Mouse (Mus musculus) neural tube, embryonic 13.5 days (tissue): Measurements from ENCODE around the gene Gpx3. TPM values are rescaled to one million over a fixed set of nuclear protein-coding genes. Genes with fewer than 3 reads are reported as not detected.
A peak's percentile ranks its signal among the peaks of the same experiment; 100 is the strongest.
"Not testable (repeated sequence)": the region's sequence is repeated elsewhere in the genome, so short reads cannot be mapped to it uniquely, and the experiment has no call there.

Source experiments
- ATAC-seq: fragments of 200-750 bp; cut with Nextera tagmentation; 2 replicates; pipeline ENCODE4 v1.8.0; 2017; ENCODE audit warnings: low read depth, mild to moderate bottlenecking, moderate TSS enrichment, moderate library complexity
- H3K27ac ChIP-seq: fragments of 300-500 bp; sonication (generic); replicated peaks from 2 replicates; pipeline ENCODE4 v1.5.1; 2015; ENCODE audit warnings: moderate library complexity, mild to moderate bottlenecking, inconsistent platforms
- H3K27me3 ChIP-seq: fragments of 300-500 bp; sonication (generic); 2 replicates; pipeline ENCODE4 v1.6.1; 2015; ENCODE audit warnings: mild to moderate bottlenecking, inconsistent platforms
- H3K36me3 ChIP-seq: fragments of 300-500 bp; sonication (generic); 2 replicates; pipeline ENCODE4 v1.6.1; 2015; ENCODE audit warnings: mild to moderate bottlenecking, inconsistent platforms
- H3K4me1 ChIP-seq: fragments of 300-500 bp; sonication (generic); replicated peaks from 2 replicates; pipeline ENCODE4 v1.6.1; 2015; ENCODE audit warnings: inconsistent platforms
- H3K4me2 ChIP-seq: fragments of 300-500 bp; sonication (generic); 2 replicates; pipeline ENCODE4 v1.6.1; 2015; ENCODE audit warnings: inconsistent platforms, mild to moderate bottlenecking, moderate library complexity
- H3K4me3 ChIP-seq: fragments of 300-500 bp; sonication (generic); 2 replicates; pipeline ENCODE4 v1.5.1; 2015; ENCODE audit warnings: mild to moderate bottlenecking, inconsistent platforms
- H3K9ac ChIP-seq: fragments of 300-500 bp; sonication (generic); 2 replicates; pipeline ENCODE4 v1.6.1; 2015; ENCODE audit warnings: moderate library complexity, mild to moderate bottlenecking, inconsistent platforms
- H3K9me3 ChIP-seq: fragments of 300-500 bp; sonication (generic); 2 replicates; pipeline ENCODE4 v1.6.1; 2016; ENCODE audit warnings: inconsistent platforms
- WGBS: fragments of 180-500 bp; shearing (Covaris S2); methylation state at CpG from one replicate; pipeline ENCODE4 v1.1.7; 2015; 5-methylcytosine and 5-hydroxymethylcytosine counted together
- polyA plus RNA-seq: library from polyadenylated mRNA; unstranded; fragments of >200 nt; fragmentation: Nextera tagmentation; extraction: Ambion mirVana; gene quantifications from 2 replicates; pipeline ENCODE4 v1.2.1, GENCODE M21; 2015

The Gpx3 gene
- polyA plus RNA-seq, 1 experiment from 2014 or later: 71.8 TPM

DNA sequence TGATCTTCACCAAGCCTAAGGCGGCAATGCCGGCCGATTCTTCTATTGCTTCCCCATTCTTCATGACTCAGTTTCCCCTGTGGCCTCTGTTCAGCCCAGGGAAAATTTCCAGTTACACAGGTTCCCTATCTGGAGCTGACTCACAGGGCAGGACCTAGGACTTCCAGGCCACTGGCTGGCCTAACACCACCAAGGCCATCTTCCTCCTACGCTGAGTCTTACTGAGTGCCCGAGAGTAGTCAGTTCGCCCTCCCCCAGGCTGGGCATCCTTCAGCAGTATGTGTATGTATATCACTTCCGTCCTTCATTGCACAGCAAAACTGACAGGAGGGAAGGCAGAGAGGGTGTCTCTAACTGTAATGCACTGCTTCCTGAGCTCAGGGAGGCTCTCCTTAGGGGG lies 31.9 kb downstream of the Gpx3 start:
- peaks cover 10% of the 10 kb centered on the region for H3K4me1 ChIP-seq
- peaks cover 33% of the 10 kb centered on the region for H3K36me3 ChIP-seq
- H3K4me2 ChIP-seq: no peak overlapping the region
- H3K27me3 ChIP-seq: no peaks in the 10 kb centered on the region
- ATAC-seq: no peak
- no peaks in the 10 kb centered on the region for H3K9me3 ChIP-seq
- H3K27ac ChIP-seq: no peak overlapping the region
- no peak overlapping the region for H3K9ac ChIP-seq
- 97% methylated on average over 7 of the region's 7 CpGs for WGBS
- no peak overlapping the region for H3K4me3 ChIP-seq

- no peaks in the 10 kb centered on the region for H3K9me3 ChIP-seq
- peaks cover 23% of the 10 kb centered on the region for H3K36me3 ChIP-seq
- no peaks in the 10 kb centered on the region for H3K27me3 ChIP-seq
- H3K4me2 ChIP-seq: no peak overlapping the region
- H3K9ac ChIP-seq: peak overlapping the region; percentile 38; the same call in 1 of the 2 replicates
- H3K27ac ChIP-seq: no peak overlapping the region
- peaks cover 10% of the 10 kb centered on the region for H3K4me1 ChIP-seq
- 36% methylated on average over 12 of the region's 12 CpGs for WGBS
- no peak; the same call in 1 of the 2 replicates for ATAC-seq
- H3K4me3 ChIP-seq: no peak overlapping the region
Observed at GRCm38 (mm10) chr11:54936035-54936770, 34.0 kb downstream of the Gpx3 start.

GRCm38 (mm10) chr11:54936771-54937140 lies 34.5 kb downstream of the Gpx3 start:
- Histone ChIP-seq H3K9me3 (no peaks in the 10 kb centered on the region), H3K27ac (no peak overlapping the region), H3K4me2 (no peak overlapping the region), H3K27me3 (no peaks in the 10 kb centered on the region), H3K4me1 (peaks cover 10% of the 10 kb centered on the region), H3K9ac (no peak overlapping the region), H3K4me3 (no peak overlapping the region), H3K36me3 (peaks cover 23% of the 10 kb centered on the region)
- 91% methylated on average over 3 of the region's 3 CpGs for WGBS
- ATAC-seq: no peak

DNA sequence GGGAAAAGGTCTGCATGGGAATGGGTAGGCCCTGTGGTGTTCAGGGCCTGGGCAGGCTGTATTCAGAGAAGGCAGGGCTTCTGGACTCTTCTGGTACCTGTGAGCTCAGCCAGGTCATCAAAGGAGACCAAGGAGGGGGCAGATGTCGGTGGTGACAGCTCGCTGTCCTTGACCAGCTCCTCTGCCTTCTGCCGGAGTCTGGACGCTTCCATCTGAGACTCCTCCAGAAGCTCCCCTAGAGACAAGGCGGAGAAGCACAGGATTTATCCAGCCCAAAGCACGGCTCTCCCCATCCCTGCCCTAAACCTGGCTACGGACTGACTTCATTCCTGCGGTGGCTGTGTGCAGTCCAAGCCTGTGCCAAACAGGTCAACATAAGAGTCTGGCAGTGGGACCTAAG lies 37.2 kb downstream of the Gpx3 start:
- H3K9me3 ChIP-seq: no peaks in the 10 kb centered on the region
- WGBS: 89% methylated on average over 8 of the region's 8 CpGs
- H3K27ac ChIP-seq: no peak overlapping the region

GRCm38 (mm10) chr11:54940056-54940455 lies 37.8 kb downstream of the Gpx3 start:
- ATAC-seq: no peak
- Histone ChIP-seq H3K4me3 (no peak overlapping the region), H3K9ac (no peak overlapping the region), H3K27me3 (no peaks in the 10 kb centered on the region), H3K9me3 (no peaks in the 10 kb centered on the region), H3K36me3 (peaks cover 12% of the 10 kb centered on the region), H3K27ac (no peak overlapping the region), H3K4me1 (peaks cover 10% of the 10 kb centered on the region), H3K4me2 (no peak overlapping the region)
- WGBS: 78% methylated on average over 7 of the region's 7 CpGs

More for the DNA sequence above, 37.2 kb downstream of the Gpx3 start:
- no peak overlapping the region for H3K9ac ChIP-seq
- ATAC-seq: no peak
- H3K4me1 ChIP-seq: peaks cover 10% of the 10 kb centered on the region
- no peak overlapping the region for H3K4me3 ChIP-seq
- no peaks in the 10 kb centered on the region for H3K27me3 ChIP-seq
- H3K36me3 ChIP-seq: peaks cover 12% of the 10 kb centered on the region
- H3K4me2 ChIP-seq: no peak overlapping the region

- no peak overlapping the region for H3K4me3 ChIP-seq
- H3K27ac ChIP-seq: no peak overlapping the region
- 85% methylated on average over 3 of the region's 3 CpGs for WGBS
- no peak overlapping the region for H3K9ac ChIP-seq
- H3K36me3 ChIP-seq: no peaks in the 10 kb centered on the region
- H3K4me1 ChIP-seq: no peaks in the 10 kb centered on the region
- no peaks in the 10 kb centered on the region for H3K9me3 ChIP-seq
- no peak overlapping the region for H3K4me2 ChIP-seq
- no peaks in the 10 kb centered on the region for H3K27me3 ChIP-seq
- ATAC-seq: no peak
Observed at GRCm38 (mm10) chr11:54944702-54945101, 42.4 kb downstream of the Gpx3 start.

- Histone ChIP-seq H3K9ac (no peak overlapping the region), H3K4me1 (peaks cover 12% of the 10 kb centered on the region), H3K4me3 (no peak overlapping the region), H3K27ac (no peak overlapping the region), H3K36me3 (no peaks in the 10 kb centered on the region), H3K9me3 (no peaks in the 10 kb centered on the region), H3K4me2 (no peak overlapping the region), H3K27me3 (0 out of 2 replicates have a peak, but pooled peaks cover 13% of the 10 kb centered on the region)
- WGBS: 75% methylated on average over 1 of the region's 1 CpGs
- ATAC-seq: no peak
Observed at GRCm38 (mm10) chr11:54949717-54950116, 47.5 kb downstream of the Gpx3 start.

DNA sequence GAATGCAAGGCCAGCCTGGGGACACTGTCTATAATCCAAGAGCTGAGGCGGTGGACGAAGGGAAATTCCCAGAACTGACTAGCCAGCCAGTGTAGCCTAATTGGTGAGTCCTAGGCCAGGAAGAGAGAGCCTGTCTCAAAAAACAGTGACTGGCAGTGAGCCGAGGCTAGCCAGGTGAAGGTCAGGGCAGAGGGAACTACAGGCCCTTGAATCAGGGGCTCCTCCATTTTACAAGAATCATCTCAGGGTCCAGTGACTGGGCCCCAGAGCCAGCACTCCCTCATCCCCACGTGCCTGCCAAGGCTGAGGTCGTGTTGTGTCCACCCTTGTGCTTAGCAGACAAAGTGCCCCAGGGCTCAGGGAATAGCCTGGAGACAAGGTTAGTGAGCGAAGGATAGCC lies 48.4 kb downstream of the Gpx3 start:
- no peak overlapping the region for H3K9ac ChIP-seq
- no peak overlapping the region for H3K4me2 ChIP-seq
- H3K27me3 ChIP-seq: 0 out of 2 replicates have a peak, but pooled peaks cover 13% of the 10 kb centered on the region
- H3K4me1 ChIP-seq: peaks cover 20% of the 10 kb centered on the region
- no peak for ATAC-seq
- H3K9me3 ChIP-seq: no peaks in the 10 kb centered on the region
- H3K36me3 ChIP-seq: no peaks in the 10 kb centered on the region
- H3K27ac ChIP-seq: no peak overlapping the region
- H3K4me3 ChIP-seq: no peak overlapping the region
- 86% methylated on average over 6 of the region's 6 CpGs for WGBS

DNA sequence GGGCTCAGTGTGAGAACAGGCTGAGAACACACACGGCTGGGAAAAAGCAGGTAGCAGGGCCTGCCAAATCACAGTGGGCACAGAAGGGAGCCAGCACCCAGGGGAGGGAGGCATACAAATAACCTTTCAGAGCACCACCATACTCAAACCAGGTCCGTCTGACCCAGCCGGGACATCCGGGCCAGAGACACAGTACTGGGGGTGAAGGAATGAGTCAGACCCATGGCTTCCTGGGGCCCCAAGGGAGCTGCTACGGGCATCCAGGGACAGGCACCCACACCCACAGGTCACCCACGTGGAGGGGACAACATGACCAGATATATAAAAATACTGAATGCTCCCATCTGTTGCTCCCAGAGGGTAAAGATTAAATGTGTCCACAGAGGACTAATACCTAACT lies 50.4 kb downstream of the Gpx3 start:
- ATAC-seq: no peak
- H3K9ac ChIP-seq: peak overlapping the region; percentile 12; the same call in 1 of the 2 replicates
- H3K4me1 ChIP-seq: peaks cover 20% of the 10 kb centered on the region
- H3K4me3 ChIP-seq: no peak overlapping the region
- H3K9me3 ChIP-seq: no peaks in the 10 kb centered on the region
- no peak overlapping the region for H3K4me2 ChIP-seq
- WGBS: 79% methylated on average over 6 of the region's 6 CpGs
- no peaks in the 10 kb centered on the region for H3K36me3 ChIP-seq
- no peak overlapping the region for H3K27ac ChIP-seq
- H3K27me3 ChIP-seq: 0 out of 2 replicates have a peak, but pooled peaks cover 13% of the 10 kb centered on the region

DNA sequence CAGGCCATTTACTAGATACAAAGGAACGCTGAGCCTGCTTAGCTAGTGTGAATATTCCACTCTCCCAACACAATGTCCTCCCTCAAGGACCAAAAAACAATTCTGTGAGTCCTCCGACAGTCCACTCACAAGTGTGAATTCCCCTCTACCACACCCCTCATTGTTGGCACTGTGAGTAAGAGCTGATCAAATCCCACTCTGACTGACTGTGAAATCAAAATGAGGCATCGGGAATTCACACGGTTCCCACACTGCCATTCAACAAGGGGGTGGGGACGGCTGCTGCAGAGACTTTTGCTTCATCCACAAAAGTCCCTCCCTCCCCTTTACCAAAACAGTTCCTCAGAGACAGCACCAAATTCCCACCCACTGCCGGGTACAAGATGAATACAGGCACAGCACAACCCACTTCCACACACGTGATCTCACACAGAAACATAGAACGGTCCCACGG lies 51.8 kb downstream of the Gpx3 start:
- no peak overlapping the region for H3K27ac ChIP-seq
- H3K9ac ChIP-seq: peak overlapping the region; percentile 35; the same call in 1 of the 2 replicates
- no peaks in the 10 kb centered on the region for H3K9me3 ChIP-seq
- H3K36me3 ChIP-seq: no peaks in the 10 kb centered on the region
- WGBS: 21% methylated on average over 9 of the region's 9 CpGs
- H3K4me2 ChIP-seq: peak overlapping the region; percentile 19
- ATAC-seq: no peak
- H3K4me1 ChIP-seq: peaks cover 20% of the 10 kb centered on the region
- no peak overlapping the region for H3K4me3 ChIP-seq
- 0 out of 2 replicates have a peak, but pooled peaks cover 13% of the 10 kb centered on the region for H3K27me3 ChIP-seq

DNA sequence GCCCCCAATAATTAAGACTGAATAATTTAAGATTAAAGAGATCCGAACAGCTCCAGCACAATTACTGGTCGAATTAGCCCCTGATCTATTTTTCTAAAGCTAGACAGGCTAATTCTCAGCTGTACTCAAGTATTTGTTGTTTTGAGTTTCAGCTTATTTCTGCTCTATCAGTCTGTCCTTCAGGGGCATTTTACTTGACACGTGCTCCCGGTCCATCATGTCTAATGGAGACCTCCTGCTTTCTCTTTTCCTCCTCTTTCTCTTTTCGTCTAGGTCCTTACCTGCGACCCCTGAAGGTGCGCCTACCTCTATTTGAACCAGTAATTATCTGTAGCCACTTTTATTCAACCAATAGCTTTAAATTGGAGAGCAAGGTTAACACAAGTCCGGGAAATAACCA lies 52.5 kb downstream of the Gpx3 start:
- H3K4me1 ChIP-seq: peaks cover 20% of the 10 kb centered on the region
- H3K4me2 ChIP-seq: peak overlapping the region; percentile 19
- no peak overlapping the region for H3K27ac ChIP-seq
- H3K9ac ChIP-seq: peak overlapping the region; percentile 17; the same call in 1 of the 2 replicates
- no peaks in the 10 kb centered on the region for H3K36me3 ChIP-seq
- ATAC-seq: no peak
- H3K9me3 ChIP-seq: no peaks in the 10 kb centered on the region
- 0 out of 2 replicates have a peak, but pooled peaks cover 13% of the 10 kb centered on the region for H3K27me3 ChIP-seq
- H3K4me3 ChIP-seq: no peak overlapping the region
- WGBS: 90% methylated on average over 8 of the region's 8 CpGs

DNA sequence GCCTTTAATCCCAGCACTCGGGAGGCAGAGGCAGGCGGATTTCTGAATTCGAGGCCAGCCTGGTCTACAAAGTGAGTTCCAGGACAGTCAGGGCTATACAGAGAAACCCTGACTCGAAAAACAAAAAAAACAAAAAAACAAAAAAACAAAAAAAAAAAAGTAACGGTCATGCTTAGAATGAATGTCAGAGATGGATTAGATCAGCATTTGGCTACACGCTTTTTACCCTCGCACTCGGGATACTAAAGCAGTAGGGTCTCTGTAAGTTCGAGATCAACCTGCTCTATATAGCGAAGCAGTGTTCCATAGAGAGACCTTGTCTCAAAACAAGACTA lies 53.1 kb downstream of the Gpx3 start:
- H3K4me2 ChIP-seq: peak overlapping the region; percentile 61
- 42% methylated on average over 10 of the region's 10 CpGs for WGBS
- ATAC-seq, H3K9me3 ChIP-seq, H3K36me3 ChIP-seq: not testable (repeated sequence)
- H3K4me3 ChIP-seq: peak overlapping the region; percentile 66
- peak overlapping the region; percentile 83 for H3K9ac ChIP-seq
- H3K27ac ChIP-seq: 0 out of 2 replicates have a peak overlapping the region, but pooled peaks have one; percentile 83
- peaks cover 20% of the 10 kb centered on the region for H3K4me1 ChIP-seq
- 0 out of 2 replicates have a peak, but pooled peaks cover 13% of the 10 kb centered on the region for H3K27me3 ChIP-seq
